Mouse (Mus musculus): ENCODE data around the gene Tcp11l2.

Tcp11l2 gene

GRCm38 (mm10) chr10:84654029-84654428, 77.6 kb downstream of the Tcp11l2 start:
- in situ Hi-C loops (cut with MboI, MseI), result no loop called here

DNA sequence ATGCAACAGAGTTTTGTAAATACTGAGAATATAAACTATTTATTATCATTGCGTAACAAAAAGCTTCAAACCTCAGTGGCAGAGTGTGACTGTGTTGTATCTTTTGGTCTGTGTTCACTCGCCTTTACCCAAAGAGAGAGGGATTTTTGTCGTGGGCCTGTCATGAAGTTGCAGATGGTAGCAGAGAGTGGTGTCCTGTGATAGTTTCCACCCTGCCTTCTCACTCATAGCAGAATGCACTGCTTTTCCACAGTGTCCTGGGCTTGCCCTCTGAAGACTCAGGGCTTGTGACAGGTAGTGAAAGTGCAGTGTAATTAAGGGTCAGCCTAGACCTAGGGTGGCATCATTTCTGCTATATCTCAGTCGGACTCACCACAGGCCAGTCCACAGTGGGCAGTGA, 78.3 kb downstream of the Tcp11l2 start:
- in situ Hi-C loops (cut with MboI, MseI), result no loop called here

DNA sequence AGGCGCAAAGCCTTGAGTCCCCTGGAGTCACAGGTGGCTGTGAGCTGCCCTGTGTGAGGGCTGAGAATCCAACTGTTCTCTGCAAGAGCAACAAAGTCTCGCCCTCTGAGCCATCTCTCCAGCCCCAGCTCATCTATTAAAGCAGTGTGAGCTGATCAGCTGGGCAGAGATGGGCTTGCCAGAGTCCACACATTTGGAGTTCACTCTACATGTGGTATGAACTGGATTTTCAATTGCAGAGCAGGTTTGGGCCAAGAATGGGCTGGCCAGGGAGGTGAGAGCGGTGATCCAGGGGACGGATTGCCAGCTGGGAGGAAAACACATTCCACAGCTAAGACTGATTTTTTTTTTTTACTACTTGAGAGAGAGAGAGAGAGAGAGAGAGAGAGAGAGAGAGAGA, 80.2 kb downstream of the Tcp11l2 start:
- in situ Hi-C loops (cut with MboI, MseI), result no loop called here

- in situ Hi-C loops (cut with MboI, MseI), result no loop called here
Measured at GRCm38 (mm10) chr10:84657437-84658087, 81.1 kb downstream of the Tcp11l2 start.

DNA sequence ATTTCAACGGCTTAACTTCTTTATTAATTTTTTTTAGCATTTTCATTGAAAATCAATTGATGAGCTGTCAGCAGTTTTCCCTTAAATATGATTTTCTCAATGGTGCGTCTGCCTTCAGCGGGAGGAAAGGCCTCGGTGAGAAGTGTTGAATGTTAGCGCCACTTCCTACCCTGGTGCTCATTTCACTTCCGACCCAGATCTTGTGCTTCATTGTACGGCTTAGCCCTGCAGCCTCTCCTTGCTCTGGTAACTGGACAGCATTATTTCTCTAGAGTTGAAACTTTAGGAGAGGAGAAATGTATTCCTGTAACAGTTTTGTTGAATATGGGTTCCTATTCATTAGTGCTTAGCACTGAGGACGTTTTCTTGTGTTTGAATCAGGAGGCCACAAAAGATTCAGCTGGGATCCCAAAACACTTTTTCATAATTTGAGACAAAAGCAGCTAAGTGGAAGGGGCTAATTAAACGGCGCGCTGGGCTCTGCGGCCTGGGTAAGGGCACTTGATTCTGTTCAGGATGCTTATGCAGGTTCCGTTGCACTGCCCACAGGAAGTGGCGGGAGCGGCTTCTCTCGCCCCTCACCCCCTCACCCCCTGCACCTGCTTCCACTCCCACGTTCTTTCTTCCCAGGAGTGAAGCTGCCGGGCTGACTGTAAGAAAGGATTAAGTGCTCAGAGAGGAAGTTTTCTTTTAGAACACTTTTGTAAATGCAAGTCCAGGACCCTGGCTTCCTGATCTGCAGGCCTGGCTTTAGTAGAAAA, 81.8 kb downstream of the Tcp11l2 start:
- in situ Hi-C loops (cut with MboI, MseI), result no loop called here

DNA sequence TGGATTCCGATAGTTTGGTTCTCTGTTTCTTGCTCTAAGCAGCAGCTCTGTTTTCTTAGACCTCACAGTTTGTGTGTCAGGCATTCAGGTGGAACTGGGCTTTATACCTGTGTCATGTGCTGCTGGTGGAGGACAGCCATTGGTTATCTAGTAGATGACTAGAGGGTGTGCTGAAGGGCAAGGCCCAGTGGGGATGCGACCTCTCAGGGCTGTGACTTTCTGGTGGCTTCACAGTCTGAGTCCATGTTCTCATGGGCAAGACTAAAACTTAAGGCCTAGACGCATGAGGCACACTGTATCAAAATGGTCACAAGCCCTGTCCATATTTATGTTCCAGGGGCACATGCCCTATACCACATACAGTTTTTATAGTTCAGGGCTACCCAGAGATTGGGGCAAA, 82.9 kb downstream of the Tcp11l2 start:
- in situ Hi-C loops (cut with MboI, MseI), result no loop called here

GRCm38 (mm10) chr10:84662138-84662537, 85.7 kb downstream of the Tcp11l2 start:
- in situ Hi-C loops (cut with MboI, MseI), result no loop called here
